Mouse (Mus musculus): ENCODE data around the gene Usf3.

The Usf3 gene

DNA sequence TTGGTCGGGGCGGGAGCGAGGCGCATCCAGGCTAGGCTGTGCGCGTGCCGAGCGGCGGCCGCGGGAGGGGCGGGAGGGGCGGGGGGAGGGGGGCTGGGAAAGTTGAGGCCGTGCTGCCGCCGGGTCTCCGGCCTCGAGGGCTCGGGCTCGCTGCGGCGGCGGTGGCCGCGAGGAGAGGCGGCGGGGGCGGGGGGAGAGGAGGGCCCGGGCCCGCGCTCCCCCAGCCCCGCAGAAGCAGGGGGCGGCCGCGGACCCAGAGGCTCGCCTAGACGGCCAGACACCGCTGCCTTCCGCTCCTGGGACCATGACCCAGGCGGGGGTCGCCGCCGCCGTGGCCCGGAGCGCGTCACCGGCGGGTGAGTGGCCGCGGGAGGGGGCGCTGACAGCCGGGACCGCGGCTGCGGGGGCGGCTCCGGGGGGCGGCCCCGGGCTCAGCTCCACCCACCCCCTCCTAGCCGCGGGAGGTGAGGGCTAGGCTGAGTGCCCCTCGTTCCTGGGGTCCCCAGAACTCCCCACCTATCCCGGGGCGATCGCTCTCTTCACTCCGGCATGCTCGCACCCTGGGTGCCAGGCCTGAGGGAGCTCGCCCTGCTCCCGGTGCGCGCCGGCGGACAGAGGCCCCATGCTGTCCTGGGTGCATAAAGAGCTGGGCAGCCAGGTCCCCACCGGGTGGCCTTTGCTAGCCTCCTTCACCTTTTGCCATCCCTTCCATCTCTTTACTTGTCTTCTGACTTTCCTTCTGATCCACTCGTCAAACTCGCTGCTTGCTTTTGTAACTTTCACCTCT lies at the start of gene Usf3:
Usf3 (plus strand) TSS at position 92 of the 787 bp plus-strand sequence.
- peak; percentile 80 for DNase-seq

DNA sequence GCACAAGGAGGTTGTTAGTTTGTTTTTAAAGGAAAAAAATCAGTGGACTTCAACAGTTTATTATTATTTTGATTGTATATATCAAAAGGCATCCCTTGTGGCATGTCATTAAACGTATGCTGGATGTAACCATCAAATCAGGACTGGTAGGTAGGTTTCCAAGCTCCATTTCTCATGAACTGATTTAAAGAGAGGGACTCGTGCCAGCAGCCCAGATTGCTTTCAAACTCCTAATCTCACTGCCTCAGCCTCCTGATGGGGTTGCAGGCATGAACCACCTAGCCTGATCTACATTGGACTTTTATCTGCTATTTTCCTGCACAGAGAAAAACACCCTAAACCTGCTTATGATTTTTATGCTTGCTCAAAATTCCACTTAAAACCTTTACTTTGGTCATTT lies 49.3 kb upstream of the Usf3 start:
- DNase-seq = no peak

DNA sequence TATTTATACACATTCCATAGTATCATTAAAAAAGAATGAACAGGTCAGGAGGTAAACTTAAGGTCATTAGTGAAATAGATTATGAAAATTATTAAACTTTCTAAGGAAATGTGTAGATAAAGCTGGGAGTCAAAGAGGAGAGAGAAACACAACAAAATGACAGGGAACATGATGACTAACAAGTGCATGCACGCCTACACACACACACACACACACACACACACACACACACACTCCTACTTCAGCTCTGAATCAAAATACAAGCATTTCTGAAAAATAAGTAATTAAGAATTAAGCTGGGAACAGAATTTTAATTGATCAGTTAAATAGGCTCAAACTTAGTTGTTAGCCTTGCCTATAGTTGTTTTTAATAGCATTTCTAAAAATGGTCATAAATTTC lies 48.3 kb upstream of the Usf3 start:
- DNase-seq = no peak

DNA sequence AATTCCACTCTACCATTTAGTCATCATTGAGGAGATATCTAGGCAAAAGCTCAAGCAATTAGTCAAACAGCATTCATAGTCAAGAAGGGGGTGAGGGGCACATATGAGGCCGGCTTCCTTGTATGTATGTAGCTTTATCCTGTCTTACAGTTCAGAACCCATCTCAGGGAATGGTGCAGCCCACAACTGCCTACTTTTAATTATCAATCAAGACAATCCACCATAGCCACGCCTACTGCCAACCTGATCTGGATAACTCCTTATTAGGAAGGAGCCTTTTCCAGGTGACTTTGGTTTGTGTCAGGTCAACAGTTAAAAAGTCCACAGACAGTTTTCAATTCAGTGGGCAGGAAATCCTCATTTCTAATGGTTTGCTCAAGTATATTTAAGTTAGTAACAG lies 47.6 kb upstream of the Usf3 start:
- no peak for DNase-seq

DNA sequence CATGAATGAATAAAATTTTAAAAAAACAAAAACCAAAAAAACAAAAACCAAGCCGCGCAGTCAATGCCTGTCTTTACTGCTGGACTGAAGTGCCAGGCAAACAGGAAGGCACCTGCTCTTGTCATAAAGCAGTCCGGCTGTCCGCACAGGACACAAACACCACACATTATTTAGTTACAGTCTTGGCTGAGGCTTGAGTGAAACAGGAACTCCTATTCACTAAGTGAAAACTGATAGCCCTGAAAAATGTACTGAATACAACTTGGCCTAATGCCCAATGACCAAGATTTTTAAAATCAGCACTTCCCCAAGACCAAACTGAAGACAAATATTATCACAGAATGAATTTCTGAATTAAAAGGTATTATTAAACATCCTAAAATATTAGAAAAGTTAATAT lies 46.6 kb upstream of the Usf3 start:
- DNase-seq = no peak

DNA sequence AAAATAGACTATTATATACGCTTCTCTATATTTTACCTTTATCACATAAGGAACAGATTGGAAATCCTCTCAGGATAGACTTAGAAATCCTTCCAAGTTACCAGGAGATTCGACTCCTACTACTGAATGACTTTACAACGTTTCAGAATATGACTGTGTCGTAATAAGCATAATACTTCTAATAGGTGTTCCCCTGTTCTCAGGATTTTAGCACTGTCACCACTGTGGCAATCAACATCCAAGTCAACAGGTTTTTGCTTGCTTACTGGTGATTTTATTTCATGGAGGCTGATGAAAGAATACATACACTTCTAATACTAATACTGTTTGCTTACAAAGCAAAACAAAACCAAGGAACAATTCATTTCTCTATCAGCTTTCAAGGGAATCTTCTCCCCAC lies 40.7 kb upstream of the Usf3 start:
- no peak for DNase-seq

DNA sequence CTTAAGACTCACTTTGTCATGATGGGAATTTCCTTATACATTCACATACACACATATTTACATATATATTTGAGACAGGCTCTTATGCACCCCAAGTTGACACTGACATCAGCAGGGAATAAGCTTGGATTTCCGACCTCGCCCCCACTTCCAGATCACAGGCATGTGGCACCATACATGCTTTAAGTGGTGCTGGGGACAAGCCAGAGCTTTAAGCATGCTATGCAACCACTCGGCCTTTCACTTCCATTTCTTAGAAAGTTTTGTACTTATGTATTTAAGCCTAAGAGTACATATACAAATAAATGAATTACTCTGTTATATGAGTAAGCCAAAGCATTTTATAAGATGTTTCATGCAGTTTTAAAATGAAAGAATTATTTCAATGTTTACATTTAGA lies 39.9 kb upstream of the Usf3 start:
- no peak for DNase-seq

DNA sequence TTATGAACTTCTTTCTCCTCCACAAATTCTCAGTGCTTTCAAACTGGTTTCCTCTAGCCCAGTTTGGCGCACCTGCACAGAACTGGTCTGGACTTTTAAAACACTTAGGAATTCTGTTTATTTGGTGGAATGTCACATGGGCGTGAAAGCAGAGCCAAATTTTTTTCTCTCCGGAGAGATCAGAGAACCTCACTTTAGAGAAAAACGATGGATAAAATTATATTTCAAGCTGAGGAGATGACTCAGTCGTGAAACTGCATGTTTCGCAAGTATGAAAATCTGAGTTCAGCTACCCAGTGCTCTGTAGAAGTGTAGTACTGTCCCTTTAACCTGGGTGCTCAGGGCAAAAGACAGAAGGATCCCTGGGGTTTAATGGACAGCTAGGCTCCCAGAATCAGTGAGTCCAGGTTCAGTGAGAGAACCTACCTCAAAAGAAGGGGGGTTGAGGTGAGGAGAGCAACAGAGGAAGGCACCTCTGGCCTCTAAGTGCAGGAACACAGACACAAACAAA lies 36.5 kb upstream of the Usf3 start:
- peak; percentile 39 for DNase-seq

DNA sequence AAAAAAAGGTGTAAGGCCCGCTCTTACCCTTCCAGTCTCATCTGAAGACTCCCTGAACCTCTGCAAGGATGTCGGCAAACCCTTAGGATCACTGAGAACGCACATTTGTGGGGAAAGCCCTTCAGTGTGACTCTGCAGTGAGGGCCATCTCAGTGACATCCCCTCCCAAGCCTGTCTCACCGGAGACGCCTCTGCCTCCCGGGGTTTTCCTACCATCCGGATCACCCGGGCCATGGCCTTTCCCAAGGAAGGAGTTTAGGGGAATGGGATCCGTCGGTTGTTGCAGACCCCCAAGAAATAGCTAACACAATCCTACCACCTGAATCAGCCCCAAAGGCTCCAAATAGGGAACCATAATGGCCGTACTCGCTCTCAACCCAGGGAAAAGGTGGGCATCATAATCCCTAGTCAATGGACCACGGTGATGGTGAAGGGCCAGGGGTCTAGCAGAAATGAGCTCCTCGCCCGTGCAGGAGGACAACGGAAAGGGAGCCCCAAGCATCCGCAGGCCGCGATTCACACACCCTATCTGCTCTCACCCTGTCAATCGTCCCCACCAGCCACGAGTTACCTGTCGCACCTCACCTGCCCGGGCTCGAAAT lies 34.6 kb upstream of the Usf3 start:
- no peak for DNase-seq

DNA sequence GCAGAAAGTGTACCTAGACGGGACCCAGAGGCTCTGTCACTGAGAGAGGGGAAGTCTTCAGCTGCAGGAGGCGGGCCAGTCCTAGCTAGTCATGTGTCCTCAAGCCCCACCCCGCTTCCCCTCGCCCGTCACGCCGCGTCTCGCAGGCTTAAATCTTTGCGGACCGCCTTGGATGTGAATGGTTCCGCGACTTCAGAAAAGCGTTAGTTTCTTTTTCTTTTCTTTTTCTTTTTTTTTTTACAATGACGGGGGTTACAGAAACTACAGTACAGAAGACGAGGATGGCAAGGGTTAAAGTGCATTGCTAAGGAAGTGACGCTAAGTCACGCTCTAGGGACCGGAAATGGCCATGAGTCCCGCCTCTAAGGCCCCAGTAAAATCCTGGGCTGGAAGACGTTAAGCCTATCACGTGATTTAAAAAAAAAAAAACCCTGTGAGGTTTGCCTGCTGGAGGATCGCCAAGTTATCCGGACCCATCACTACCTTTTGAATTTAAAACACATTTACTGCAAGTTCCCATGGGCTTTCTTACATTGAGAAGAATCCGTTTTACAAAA lies 34.0 kb upstream of the Usf3 start:
- peak; percentile 91 for DNase-seq

DNA sequence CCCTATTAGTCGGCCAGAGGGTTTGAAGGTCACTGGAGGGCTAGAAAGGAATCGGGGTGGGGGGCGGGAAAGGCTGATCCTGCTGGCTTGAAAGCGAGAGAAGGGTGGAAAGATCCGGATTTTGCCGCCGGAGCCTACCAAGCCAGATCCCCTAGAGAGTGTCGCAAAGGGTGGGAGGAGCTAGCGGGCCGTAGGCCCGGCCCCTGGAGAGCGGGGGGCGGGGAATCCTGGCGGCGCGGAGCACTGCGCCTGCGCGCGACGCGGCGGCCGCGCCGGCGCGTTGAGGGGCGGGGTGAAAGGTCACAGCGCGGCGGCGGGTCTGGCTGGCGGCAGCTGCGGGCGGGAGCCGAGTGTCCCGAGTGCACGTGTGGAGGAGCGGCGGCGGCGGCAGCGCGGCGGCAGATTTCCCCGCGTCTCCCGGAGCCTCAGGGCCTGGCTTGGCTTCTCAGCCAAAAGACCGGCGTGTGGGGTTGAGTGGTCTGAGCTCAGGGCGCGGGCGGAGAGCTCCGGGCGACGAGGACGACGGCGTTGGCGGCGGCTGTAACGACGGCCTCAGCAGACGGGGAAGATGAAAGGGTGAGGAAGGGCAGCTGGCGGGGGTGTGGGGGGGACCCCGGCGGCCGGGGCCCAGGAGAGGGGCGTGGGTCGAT lies 33.4 kb upstream of the Usf3 start, which contains the start of the genes Atp6v1a and Naa50:
Atp6v1a (minus strand) TSS at position 170 of the 650 bp plus-strand sequence.
Naa50 (plus strand) TSS at position 295 of the 650 bp plus-strand sequence.
- peak; percentile 93 for DNase-seq

DNA sequence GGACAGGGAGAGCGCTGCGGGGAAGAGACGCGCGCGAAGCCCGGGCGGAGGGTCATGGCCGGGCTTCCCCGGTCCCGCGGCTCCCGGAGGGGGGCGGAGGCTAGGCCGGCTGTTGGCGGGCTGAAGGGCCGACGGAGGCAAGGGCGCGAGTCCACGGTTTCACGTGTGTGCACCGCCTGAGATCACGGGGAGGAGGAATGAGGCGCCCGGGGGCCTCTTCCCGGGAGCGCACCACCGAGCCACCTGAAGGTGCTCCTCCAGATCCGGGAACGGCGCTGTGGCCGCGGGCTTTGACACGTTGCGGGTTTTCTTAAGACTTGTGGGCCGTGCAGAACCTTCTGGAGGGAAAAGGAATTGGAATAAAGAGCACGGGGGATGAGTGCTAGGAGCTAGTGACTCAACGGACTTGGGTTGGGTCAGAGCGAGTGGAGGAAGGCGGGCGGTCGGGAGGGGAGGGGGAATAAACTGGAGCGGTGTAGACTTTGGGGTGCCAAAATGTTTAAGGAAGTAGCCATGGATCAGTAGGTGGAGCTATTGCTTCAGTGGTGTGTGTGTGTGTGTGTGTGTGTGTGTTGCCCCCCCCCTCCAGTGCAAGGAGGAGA lies 32.8 kb upstream of the Usf3 start:
- peak; percentile 79 for DNase-seq

DNA sequence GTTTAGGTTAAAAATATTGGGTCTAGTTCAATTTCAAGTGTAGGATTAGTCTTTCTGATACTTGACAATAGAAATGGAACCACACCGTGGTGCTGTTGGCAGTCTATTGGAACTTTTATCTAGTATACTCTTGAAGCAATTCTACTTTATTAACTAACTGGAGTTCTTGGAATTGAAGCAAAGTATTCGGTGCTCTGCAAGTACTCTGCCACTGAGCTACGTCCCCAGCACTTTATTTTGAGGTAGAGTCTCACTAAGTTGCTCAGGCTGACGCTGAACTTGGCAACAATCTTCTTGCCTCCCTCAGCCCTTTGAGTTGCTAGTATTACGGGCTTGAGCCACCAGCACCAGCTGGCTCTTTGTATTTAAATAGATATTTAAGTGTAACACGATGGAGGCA lies 31.6 kb upstream of the Usf3 start:
- DNase-seq = no peak

DNA sequence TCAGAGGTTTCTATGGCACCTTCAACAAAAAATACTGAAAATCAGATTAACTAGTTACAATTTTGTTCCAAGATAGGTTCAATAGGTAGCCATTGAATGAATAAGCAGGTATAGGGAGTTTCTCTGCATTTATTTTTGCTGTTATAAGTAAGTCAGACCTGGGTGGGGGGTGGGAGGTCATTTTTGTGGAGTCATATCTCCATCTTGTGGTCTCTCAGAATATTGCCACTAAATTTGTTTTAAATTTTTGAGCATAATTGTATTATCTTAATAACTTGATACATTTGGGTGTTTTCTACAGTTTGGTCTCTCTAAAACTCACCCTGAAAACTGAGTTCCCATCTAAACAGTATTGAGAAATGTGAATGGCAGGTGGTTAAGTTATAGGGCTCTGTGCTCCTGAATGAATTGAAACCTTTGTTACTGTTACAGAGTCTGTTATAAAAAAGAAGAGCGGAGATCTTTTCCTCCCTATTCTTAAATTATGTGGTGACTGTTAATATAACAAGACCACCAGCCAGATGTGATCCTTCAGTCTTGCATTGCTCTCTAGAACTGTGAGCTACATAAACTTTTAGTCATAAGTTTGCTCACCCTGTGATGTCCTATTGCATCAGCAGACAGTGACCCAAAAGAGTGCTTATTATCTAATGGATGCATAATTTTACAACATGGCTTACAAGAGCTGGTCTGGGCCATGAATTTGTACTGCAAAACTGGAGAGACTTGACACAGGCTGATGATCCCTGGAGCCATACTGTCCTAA lies 23.9 kb upstream of the Usf3 start:
- no peak for DNase-seq

DNA sequence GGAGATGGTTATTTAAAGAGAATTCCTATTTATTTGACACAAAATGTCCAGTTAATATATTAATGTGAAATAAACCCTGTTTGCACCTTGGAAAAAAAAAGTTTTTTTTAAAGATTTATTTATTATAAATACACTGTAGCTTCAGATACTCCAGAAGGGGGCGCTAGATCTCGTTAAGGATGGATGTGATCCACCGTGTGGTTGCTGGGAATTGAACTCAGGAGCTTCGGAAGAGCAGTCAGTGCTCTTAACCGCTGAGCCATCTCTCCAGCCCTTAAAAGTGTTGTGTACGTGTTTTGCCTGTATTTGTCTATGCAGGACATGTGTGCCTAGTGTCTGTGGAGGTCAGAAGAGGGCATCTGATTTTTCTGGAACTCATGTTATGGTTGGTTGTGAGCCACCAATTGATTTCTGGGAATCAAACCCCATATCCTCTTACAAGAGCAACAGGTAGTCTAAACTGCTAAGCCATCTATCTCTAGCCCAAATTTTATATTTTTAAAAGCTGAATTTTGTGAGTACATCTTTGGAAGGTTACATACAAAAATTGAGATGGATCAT lies 18.5 kb upstream of the Usf3 start:
- no peak for DNase-seq

DNA sequence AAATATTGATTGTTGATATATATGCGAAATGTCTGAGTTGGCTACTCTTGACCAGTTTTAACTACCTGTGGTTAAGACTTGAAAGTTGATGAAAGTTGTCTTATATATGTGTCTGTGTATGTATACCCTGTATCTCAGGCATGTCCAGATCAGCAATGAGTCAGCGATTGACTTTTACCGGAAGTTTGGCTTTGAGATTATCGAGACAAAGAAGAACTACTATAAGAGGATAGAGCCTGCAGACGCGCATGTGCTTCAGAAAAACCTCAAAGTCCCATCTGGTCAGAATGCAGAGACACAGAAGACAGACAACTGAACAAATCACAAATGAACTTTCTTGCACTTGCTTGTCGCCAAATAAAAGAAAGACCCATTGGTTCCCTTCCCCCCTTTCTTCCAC lies 13.7 kb upstream of the Usf3 start:
- DNase-seq = no peak

DNA sequence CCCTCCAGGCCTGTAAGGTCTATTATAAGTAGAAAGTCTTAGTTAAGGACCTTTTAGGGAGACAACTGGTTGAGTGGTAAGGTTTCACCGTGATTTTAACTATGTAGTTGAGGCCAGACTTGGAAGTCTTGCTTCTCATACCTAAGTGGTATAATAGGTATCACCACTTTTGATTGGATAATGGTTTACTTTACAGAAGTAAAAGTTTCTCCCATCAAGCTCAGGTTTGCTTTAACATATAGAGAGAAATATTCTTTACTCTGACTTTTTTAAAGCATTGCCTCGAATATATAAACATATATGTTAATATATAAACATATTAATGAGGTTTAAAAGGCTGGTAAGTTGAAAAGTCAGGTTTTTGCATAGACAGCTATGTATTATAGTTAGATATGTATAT lies 9.2 kb upstream of the Usf3 start:
- no peak for DNase-seq

DNA sequence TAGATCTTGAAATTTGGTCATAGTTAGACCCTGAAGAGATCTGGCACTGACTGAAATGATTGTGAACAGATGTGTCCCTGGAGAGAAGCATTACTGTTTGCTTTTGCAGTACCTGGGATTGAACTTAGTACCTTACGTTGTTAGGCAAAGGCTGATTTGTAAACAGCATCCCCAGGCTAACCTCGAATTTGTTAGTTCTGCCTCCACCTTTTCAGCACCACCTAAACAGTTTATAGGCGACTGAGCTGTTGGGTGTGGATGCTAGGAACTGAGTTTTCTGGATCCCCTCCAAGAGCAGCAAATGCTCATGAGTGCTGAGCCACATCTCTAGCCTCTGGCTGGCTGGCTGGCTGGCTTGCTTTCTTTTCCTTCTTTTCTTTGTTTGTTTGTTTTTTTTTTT lies 7.9 kb upstream of the Usf3 start:
- no peak for DNase-seq

DNA sequence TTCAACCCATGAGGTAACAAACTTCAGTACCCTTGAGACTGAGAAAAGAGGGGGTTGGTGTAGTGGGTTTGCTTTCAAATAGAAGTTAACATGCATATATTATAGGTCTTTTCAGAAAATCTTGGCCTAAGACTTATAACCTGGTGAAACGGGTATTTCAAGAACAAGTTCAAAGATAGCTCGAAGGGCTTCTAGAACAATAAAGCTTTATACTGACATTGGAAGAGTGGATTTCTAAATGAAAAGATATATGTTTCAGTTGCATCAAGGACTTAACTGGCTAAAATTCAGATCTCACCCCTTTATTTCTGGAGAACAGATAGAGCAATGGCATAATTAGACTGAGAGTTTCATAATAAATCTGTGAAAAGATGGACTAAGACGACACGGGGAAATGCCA lies 4.1 kb upstream of the Usf3 start:
- DNase-seq = no peak

DNA sequence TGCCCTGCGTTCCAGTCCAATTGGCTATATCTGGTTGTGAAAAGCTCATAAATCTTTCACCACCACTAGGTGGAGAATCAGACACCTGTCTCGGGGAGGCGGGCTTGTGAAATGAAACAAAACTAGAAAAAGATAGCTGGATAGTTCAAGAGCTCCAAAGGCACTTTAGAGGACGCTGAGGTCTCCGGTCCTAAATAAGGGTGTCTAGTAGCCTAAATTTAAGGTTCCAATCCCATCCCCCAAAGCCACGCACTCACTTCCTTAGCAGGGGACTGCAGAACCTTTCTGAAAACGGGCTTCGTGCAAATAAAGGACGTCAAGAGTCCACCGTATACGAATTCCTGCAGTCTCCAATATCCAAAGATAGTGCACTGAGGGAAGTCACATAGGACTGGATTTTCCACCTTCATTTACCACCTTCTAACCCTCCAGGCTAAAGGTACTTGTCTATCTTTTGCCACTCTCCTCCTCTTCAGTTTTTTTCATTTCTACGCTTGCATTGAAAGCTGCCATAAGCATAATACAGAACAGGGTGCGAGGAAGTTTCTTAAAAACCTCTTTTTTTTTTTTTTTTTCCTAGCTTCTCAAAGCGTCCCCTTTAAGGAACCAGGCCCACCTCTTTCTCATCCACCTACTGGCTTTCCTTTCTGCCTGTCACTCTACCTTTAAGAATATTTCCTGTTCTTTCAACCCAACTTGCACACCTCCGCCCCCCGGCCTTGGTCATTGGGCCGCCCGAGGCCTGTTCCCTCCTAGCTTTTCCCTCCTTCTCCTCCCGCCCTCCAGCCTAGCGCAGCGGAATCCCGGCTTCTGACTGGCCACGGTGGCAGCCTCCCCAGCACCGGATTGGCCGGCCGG lies 520 bp upstream of the Usf3 start:
- peak; percentile 96 for DNase-seq

DNA sequence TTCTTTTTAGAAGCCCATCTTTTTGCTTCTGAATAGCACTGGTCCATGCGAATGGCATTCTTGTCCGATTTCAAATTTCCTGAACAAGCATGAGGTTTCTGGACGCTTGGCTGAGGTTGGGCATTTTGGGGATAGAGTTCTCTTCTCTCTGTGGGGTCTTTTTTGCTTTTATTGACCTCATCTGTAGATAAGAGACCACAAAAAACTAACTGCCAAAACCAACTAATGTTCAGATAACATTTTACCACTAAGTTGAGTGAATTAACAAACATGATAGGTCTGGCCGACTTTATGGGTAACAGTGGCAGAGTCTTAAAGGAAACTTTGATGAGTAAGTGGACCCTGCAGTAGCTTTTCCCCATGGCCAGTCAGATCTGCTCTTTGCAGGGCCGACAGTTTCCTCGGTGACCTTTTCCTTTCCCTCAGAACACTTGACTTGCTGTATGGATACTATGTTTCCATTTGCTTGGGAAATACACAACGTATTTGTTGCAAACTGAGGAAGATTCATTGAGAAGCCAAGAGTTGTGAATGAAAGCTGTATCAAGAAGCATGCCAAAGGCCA lies 1.0 kb downstream of the Usf3 start:
- DNase-seq = peak; percentile 11
